In the genomic region with DNA sequence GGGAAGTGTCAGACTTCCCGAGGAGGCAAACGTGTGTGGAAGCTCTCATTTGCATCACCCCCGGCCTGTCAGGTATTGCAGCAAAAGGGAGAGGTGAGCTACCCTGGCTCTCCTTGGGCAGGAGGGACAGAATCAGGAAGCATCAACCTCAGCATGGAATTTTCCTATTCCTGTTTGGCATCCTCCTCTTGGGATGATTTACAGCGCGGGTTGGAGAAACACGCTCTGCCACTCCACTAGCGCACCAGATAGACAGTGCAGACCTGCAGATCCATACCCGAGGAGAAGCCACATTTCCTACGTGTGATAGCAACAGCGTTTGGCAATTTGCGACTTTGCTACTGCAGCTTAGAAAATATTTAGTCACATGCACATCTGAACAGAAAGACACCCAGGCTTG, we compare ENCODE assay signal across 8 mouse cellular contexts. TPM values are rescaled to one million over a fixed set of nuclear protein-coding genes. Genes with fewer than 3 reads are reported as not detected.
A peak's percentile ranks its signal among the peaks of the same experiment; 100 is the strongest.
DNase-seq lines count a peak whose midpoint lies in the region; ATAC-seq lines count a peak whose summit lies in the region.
"Had no signal": no experiment of that assay in that cellular context is flagged by ENCODE, and none has a peak within 500 bp of the region (broad histone marks: within the 10 kb centered on the region; RNA-seq: fewer than 3 reads in every experiment).

No protein-coding gene starts in this region.

- H3K27ac ChIP-seq in neural tube, embryonic 11.5 days (ENCODE audit: low read depth, low read length), result no peak overlapping the region
- no peak overlapping the region for H3K27ac ChIP-seq in embryonic facial prominence, embryonic 15.5 days (replicated peaks)

- no peak for DNase-seq in neural tube, embryonic 11.5 days (ENCODE audit: low spot score)
- no peak for DNase-seq in neural tube, embryonic 10.5 days (ENCODE audit: extremely low spot score, low spot score)
- peak; percentile 16 to 33 for DNase-seq in layer of hippocampus, adult 8-10 months (ENCODE audit: low spot score in 2 of 2)
- DNase-seq in right cerebral cortex, postnatal 25 days, result peak; percentile 38
- DNase-seq in testis, postnatal 14 days (ENCODE audit: low spot score), result no peak
- no peak for DNase-seq in T-cell, adult 2 months (ENCODE audit: low spot score)

- 19% methylated on average over 11 of the region's 11 CpGs for WGBS in neural tube, embryonic 11.5 days
- WGBS in embryonic facial prominence, embryonic 15.5 days, result 22% methylated on average over 11 of the region's 11 CpGs

- H3K9ac ChIP-seq in neural tube, embryonic 11.5 days (ENCODE audit: low read length), result no peak overlapping the region
- H3K9ac ChIP-seq in embryonic facial prominence, embryonic 15.5 days, result no peak overlapping the region

- peak overlapping the region; percentile 62 for H3K4me2 ChIP-seq in neural tube, embryonic 11.5 days (ENCODE audit: low read depth)
- peak overlapping the region; percentile 81 for H3K4me2 ChIP-seq in embryonic facial prominence, embryonic 15.5 days (replicated peaks)

- no peak for ATAC-seq in neural tube, embryonic 11.5 days (ENCODE audit: insufficient read depth, low FRiP score, low TSS enrichment)
- no peak for ATAC-seq in embryonic facial prominence, embryonic 15.5 days (ENCODE audit: insufficient number of reproducible peaks, low FRiP score, low TSS enrichment, low read depth)

- peak overlapping the region; percentile 49; the same call in 1 of the 2 replicates for H3K4me3 ChIP-seq in neural tube, embryonic 11.5 days (ENCODE audit: low read depth, low read length)
- no peak overlapping the region for H3K4me3 ChIP-seq in embryonic facial prominence, embryonic 15.5 days (replicated peaks)

- H3K27me3 ChIP-seq in neural tube, embryonic 11.5 days (ENCODE audit: control insufficient read depth, insufficient read depth, low read length), result no peaks in the 10 kb centered on the region
- peaks cover 15% of the 10 kb centered on the region; the same call in 1 of the 2 replicates for H3K27me3 ChIP-seq in embryonic facial prominence, embryonic 15.5 days

- H3K9me3 ChIP-seq in neural tube, embryonic 11.5 days (ENCODE audit: control insufficient read depth, low read length), result no peaks in the 10 kb centered on the region
- H3K9me3 ChIP-seq in embryonic facial prominence, embryonic 15.5 days (replicated peaks), result no peaks in the 10 kb centered on the region

- H3K4me1 ChIP-seq in neural tube, embryonic 11.5 days (ENCODE audit: control insufficient read depth, insufficient read depth, low read length), result peaks cover 3% of the 10 kb centered on the region
- H3K4me1 ChIP-seq in embryonic facial prominence, embryonic 15.5 days, result peaks cover 4% of the 10 kb centered on the region; the same call in 1 of the 2 replicates

- no peaks in the 10 kb centered on the region for H3K36me3 ChIP-seq in neural tube, embryonic 11.5 days (ENCODE audit: control insufficient read depth, insufficient read depth, low read length)
- H3K36me3 ChIP-seq in embryonic facial prominence, embryonic 15.5 days, result no peaks in the 10 kb centered on the region

RNA-seq across cellular contexts. Expression of gene Scn1a, which starts 32.2 kb away (rescaled TPM):
- 2.7 and 3.0 TPM in 2 replicates for polyA plus RNA-seq in neural tube, embryonic 11.5 days (2014; fragmentation: Nextera tagmentation; extraction: Ambion mirVana)
- polyA plus RNA-seq in embryonic facial prominence, embryonic 15.5 days (2015; fragmentation: Nextera tagmentation; extraction: Ambion mirVana), result 0.79 and 0.81 TPM in 2 replicates
- total RNA-seq in layer of hippocampus, adult 8-10 months (2022), result 10 to 100 TPM; 65.6 to 81.2 (median 75.2) TPM
- total RNA-seq: liver, adult 2 months had no signal
- polyA plus RNA-seq: liver, adult 2 months had no signal

Comparison
In these comparisons a context has a peak if more than half of its experiments do, and no peak if none do; other contexts are left out.
1. DNase-seq: peak in layer of hippocampus, adult 8-10 months (2 of 2) and right cerebral cortex, postnatal 25 days (single experiment); none in neural tube, embryonic 11.5 days (single experiment), neural tube, embryonic 10.5 days (single experiment), testis, postnatal 14 days (single experiment) and T-cell, adult 2 months (single experiment).